Mouse (Mus musculus): ENCODE data around the gene Olfr1245. TPM values are rescaled to one million over a fixed set of nuclear protein-coding genes. Genes with fewer than 3 reads are reported as not detected.
"Not testable (repeated sequence)": the region's sequence is repeated elsewhere in the genome, so short reads cannot be mapped to it uniquely, and the experiment has no call there.

Olfr1245 gene
- not detected for total RNA-seq (2021)
- long read RNA-seq, experiment 1, result 0 reads
- long read RNA-seq, experiment 2, result 0 reads

GRCm38 (mm10) chr2:89578347-89578746 is at the start of gene Olfr1245:
TSS of gene Olfr1245 (minus strand) at chr2:89578447.
- no peak for DNase-seq (ENCODE audit: low spot score in 2 of 2)

GRCm38 (mm10) chr2:89618145-89618544 is 39.9 kb upstream of the Olfr1245 start, which contains the start of gene Olfr1248:
TSS of gene Olfr1248 (minus strand) at chr2:89618245.
- DNase-seq (ENCODE audit: low spot score in 2 of 2), result not testable (repeated sequence)

GRCm38 (mm10) chr2:89614030-89614429 is 35.8 kb upstream of the Olfr1245 start, which contains the start of gene Olfr1247:
TSS of gene Olfr1247 (minus strand) at chr2:89614130.
- DNase-seq (ENCODE audit: low spot score in 2 of 2), result no peak

- no peak for DNase-seq (ENCODE audit: low spot score in 2 of 2)
These were observed 14.8 kb upstream of the Olfr1245 start, which contains the start of gene Olfr1246 for GRCm38 (mm10) chr2:89593057-89593456. TSS of gene Olfr1246 (minus strand) at chr2:89593157.

- not testable (repeated sequence) for DNase-seq (ENCODE audit: low spot score in 2 of 2)
These were observed 15.5 kb downstream of the Olfr1245 start for GRCm38 (mm10) chr2:89562706-89563105.

- no peak for DNase-seq (ENCODE audit: low spot score in 2 of 2)
These were observed 33.7 kb downstream of the Olfr1245 start for GRCm38 (mm10) chr2:89544516-89544915.

GRCm38 (mm10) chr2:89539923-89540322 is 38.3 kb downstream of the Olfr1245 start:
- no peak for DNase-seq (ENCODE audit: low spot score in 2 of 2)

- DNase-seq (ENCODE audit: low spot score in 2 of 2), result no peak
These were observed 46.9 kb downstream of the Olfr1245 start, which contains the start of gene Olfr1243 for GRCm38 (mm10) chr2:89531387-89531786. TSS of gene Olfr1243 (minus strand) at chr2:89531487.

Other genes with a start within 250 kb of the Olfr1245 start
- not detected for gene Olfr1232, start 248.8 kb downstream of the Olfr1245 start, total RNA-seq (2021)
- not detected for gene Olfr1233, start 236.0 kb downstream of the Olfr1245 start, total RNA-seq (2021)
- not detected for gene Olfr1234, start 213.6 kb downstream of the Olfr1245 start, total RNA-seq (2021)
- not detected for gene Olfr1238, start 168.8 kb downstream of the Olfr1245 start, total RNA-seq (2021)
- not detected for gene Olfr1239, start 158.0 kb downstream of the Olfr1245 start, total RNA-seq (2021)
- gene Olfr1240, start 135.4 kb downstream of the Olfr1245 start, total RNA-seq (2021), result not detected
- not detected for gene Olfr1241, start 91.3 kb downstream of the Olfr1245 start, total RNA-seq (2021)
- gene Olfr1242, start 80.1 kb downstream of the Olfr1245 start, total RNA-seq (2021), result not detected
- gene Olfr1243, start 47.0 kb downstream of the Olfr1245 start, total RNA-seq (2021), result not detected
- not detected for gene Olfr1246, start 14.7 kb upstream of the Olfr1245 start, total RNA-seq (2021)
- under 1 TPM; 0.07 to 0.08 TPM for gene Olfr1247, start 35.7 kb upstream of the Olfr1245 start, total RNA-seq (2021)
- gene Olfr1248, start 39.8 kb upstream of the Olfr1245 start, total RNA-seq (2021), result not detected
- not detected for gene Olfr1249, start 56.5 kb upstream of the Olfr1245 start, total RNA-seq (2021)
- not detected for gene Olfr1250, start 83.0 kb upstream of the Olfr1245 start, total RNA-seq (2021)
- not detected for gene Olfr1251, start 93.5 kb upstream of the Olfr1245 start, total RNA-seq (2021)
- gene Olfr1252, start 146.6 kb upstream of the Olfr1245 start, total RNA-seq (2021), result not detected
- not detected for gene Olfr1253, start 178.6 kb upstream of the Olfr1245 start, total RNA-seq (2021)
- not detected for gene Olfr1254, start 215.2 kb upstream of the Olfr1245 start, total RNA-seq (2021)
- gene Olfr1255, start 233.6 kb upstream of the Olfr1245 start, total RNA-seq (2021), result not detected